Mouse (Mus musculus): Measurements from ENCODE around the gene Hist1h3f.

- TF ChIP-seq POLR2A (IDR thresholded peaks at IDR 0.05; ENCODE audit: insufficient read depth, low read depth, low read length) (no peak), CTCF (IDR thresholded peaks at IDR 0.05) (no peak), EP300 (IDR thresholded peaks at IDR 0.05; ENCODE audit: insufficient read depth, low read depth, low read length) (no peak)
These were observed 37.5 kb upstream of the Hist1h3f start for GRCm38 (mm10) chr13:23506351-23506750.
